Mouse (Mus musculus): ENCODE results near the gene Gbf1.

DNA sequence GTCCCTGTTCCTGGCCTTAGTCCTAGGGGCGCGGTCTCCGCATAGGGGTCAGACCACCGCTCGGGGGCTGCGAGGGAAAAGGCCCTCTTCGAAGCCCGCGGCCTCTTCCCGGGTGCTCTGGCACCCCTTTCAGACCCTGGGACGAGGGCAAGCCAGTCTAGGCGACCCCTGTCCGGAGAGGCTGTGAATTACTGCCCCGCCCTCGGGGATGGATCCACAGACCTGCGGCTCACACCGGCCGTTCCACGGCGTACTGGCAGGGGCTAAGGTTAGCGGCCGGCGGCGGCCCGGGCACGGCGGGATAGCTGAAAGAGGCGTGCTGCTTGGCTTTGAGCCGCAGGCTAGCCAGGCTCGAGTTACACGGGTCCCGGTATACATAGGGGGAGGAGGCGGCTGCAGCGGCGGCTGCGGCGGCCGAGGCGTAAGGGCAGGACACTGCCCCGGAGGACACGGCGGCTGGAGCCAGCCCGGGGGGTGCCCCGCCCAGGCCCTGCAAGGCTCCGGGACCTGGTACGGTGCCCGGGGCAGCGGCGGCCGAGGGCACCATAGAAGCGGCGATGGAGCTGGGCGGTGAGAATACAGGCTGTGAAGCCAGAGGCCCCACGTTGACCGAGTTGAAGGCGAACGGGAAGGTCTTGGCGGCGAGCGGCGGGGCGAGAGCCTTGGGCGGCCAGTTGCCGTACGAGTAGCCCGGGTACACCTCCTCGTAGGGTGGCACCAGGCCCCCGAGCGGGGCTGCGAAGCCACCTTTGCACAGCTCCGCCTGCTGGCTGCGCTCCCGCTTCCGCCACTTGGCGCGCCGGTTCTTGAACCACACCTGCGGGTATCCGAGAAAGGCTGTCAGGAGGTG lies 16.3 kb upstream of the Gbf1 start:
- TF ChIP-seq CTCF (IDR thresholded peaks at IDR 0.05; ENCODE audit: control insufficient read depth, insufficient read depth, insufficient replicate concordance, low read depth, low read length) (no peak), POLR2A (IDR thresholded peaks at IDR 0.05; ENCODE audit: control insufficient read depth, low read depth, low read length) (no peak)

Measured in testis, adult 2 months (tissue).